Mouse (Mus musculus) hindbrain, embryonic 13.5 days (tissue): Measurements from ENCODE around the gene Aldob. TPM values are rescaled to one million over a fixed set of nuclear protein-coding genes. Genes with fewer than 3 reads are reported as not detected.

Experiments used
- ATAC-seq: fragments of 200-750 bp; cut with Nextera tagmentation; 2 replicates; pipeline ENCODE4 v1.8.0; 2017; ENCODE audit warnings: moderate TSS enrichment; ENCODE audit not compliant: low FRiP score
- H3K27ac ChIP-seq: fragments of 300-500 bp; sonication (generic); 2 replicates; pipeline ENCODE4 v1.5.1; 2015; ENCODE audit warnings: inconsistent platforms, mild to moderate bottlenecking, moderate library complexity
- H3K27me3 ChIP-seq: fragments of 300-500 bp; sonication (generic); 2 replicates; pipeline ENCODE4 v1.6.1; 2015; ENCODE audit warnings: mild to moderate bottlenecking, inconsistent platforms
- H3K36me3 ChIP-seq: fragments of 300-500 bp; sonication (generic); 2 replicates; pipeline ENCODE4 v1.6.1; 2015; ENCODE audit warnings: mild to moderate bottlenecking, inconsistent platforms
- H3K4me1 ChIP-seq: fragments of 300-500 bp; sonication (generic); replicated peaks from 2 replicates; pipeline ENCODE4 v1.6.1; 2015; ENCODE audit warnings: inconsistent platforms
- H3K4me2 ChIP-seq: fragments of 300-500 bp; sonication (generic); 2 replicates; pipeline ENCODE4 v1.6.1; 2015; ENCODE audit warnings: inconsistent platforms, mild to moderate bottlenecking, moderate library complexity
- H3K4me3 ChIP-seq: fragments of 300-500 bp; sonication (generic); 2 replicates; pipeline ENCODE4 v1.5.1; 2015; ENCODE audit warnings: mild to moderate bottlenecking, inconsistent platforms
- H3K9ac ChIP-seq: fragments of 300-500 bp; sonication (generic); 2 replicates; pipeline ENCODE4 v1.6.1; 2015; ENCODE audit warnings: mild to moderate bottlenecking, inconsistent platforms
- H3K9me3 ChIP-seq: fragments of 300-500 bp; sonication (generic); 2 replicates; pipeline ENCODE4 v1.6.1; 2016; ENCODE audit warnings: inconsistent platforms
- WGBS: fragments of 180-500 bp; shearing (Covaris S2); methylation state at CpG from one replicate; pipeline ENCODE4 v1.1.7; 2015; 5-methylcytosine and 5-hydroxymethylcytosine counted together
- polyA plus RNA-seq: library from polyadenylated mRNA; unstranded; fragments of >200 nt; fragmentation: Nextera tagmentation; extraction: Ambion mirVana; gene quantifications from 2 replicates; pipeline ENCODE4 v1.2.1, GENCODE M21; 2015

Aldob gene
- polyA plus RNA-seq, result 0.19 TPM in 1 of 2 replicates, not detected in the other

DNA sequence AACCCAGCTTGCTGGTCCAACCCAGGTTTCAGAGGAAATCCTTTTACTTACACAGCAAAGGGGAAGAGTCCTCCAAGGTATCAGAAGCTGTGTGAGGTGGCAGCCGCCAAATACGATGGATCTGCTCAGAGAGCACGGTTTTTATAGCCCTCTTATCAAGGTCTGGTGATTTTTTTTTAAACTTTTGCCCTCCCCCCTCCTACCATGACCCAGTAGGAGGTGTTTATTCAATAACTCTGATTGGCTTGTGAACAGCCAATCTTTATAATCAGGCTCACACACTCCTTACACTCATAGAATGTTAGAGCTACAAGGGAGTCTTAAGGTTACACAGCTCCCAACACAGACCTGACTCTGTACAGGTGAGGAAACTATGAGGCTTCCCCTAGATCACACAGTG, at the start of gene Aldob:
TSS of gene Aldob (minus strand) at position 164 of the 400 bp plus-strand sequence.
- Histone ChIP-seq H3K36me3 (no peaks in the 10 kb centered on the region), H3K4me3 (no peak within 1 kb of the TSS), H3K27ac (no peak within 1 kb of the TSS), H3K9ac (no peak within 1 kb of the TSS), H3K4me1 (no peaks in the 10 kb centered on the region), H3K4me2 (no peak within 1 kb of the TSS), H3K27me3 (no peaks in the 10 kb centered on the region), H3K9me3 (no peaks in the 10 kb centered on the region)
- ATAC-seq, result no peak
- WGBS, result 68% methylated on average over 3 of the region's 3 CpGs

DNA sequence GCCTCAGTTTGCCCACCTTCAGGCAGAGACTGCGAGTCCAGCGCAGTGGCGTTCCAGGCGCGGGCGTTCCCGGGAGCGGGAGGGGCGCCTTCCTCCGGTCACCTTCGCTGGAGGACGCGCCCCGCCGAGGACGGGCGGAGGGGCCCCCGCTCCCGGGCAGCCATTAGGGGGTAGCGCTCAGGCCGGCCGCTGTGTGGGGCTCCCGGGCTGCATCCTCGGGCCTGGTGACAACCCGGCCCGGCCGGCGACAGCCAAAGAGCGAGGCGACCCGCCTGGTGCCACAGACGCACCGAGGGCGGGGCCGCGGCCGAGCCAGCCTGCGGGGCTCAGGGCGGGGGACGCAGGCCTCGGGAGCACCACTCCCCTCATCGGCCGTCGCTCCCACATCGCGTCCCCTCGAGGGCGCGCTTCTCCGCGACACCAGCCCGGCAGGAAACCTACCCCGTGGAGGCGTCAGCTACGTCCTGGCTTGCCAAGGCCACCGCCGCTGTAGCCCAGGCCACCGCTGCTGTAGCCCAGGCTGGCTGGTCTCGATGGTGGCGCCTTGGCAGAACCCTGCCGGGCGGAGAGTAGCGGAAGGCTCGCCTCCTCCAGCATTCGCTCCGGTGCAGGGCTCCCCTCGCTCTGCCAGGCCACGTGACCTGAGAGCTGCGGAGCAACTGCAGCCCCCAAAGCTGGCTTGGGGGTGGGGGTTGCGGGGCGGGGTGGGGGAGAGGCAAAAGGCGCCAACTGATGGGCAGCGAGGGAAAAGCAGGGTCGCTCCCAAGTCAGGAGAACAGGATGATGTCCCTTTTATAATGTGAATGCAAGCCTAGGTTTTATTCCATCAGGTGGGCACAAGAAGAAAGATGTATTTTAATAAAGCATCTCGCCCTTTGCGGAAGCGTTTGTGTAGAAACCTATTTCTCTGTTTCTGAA, 48.1 kb upstream of the Aldob start, which contains the start of gene Tmem246:
TSS of gene Tmem246 (minus strand) at position 694 of the 918 bp plus-strand sequence.
- peak within 1 kb of the TSS; percentile 95 for H3K27ac ChIP-seq
- H3K27me3 ChIP-seq, result no peaks in the 10 kb centered on the region
- under 1% methylated on average over 58 of the region's 77 CpGs for WGBS
- no peaks in the 10 kb centered on the region for H3K9me3 ChIP-seq
- H3K4me3 ChIP-seq, result peak within 1 kb of the TSS; percentile 89
- H3K9ac ChIP-seq, result peak within 1 kb of the TSS; percentile 92
- H3K36me3 ChIP-seq, result no peaks in the 10 kb centered on the region
- peak; percentile 95 for ATAC-seq
- H3K4me2 ChIP-seq, result peak within 1 kb of the TSS; percentile 84
- H3K4me1 ChIP-seq, result peaks cover 13% of the 10 kb centered on the region

GRCm38 (mm10) chr4:49596846-49597182, 47.5 kb upstream of the Aldob start:
- no peaks in the 10 kb centered on the region for H3K9me3 ChIP-seq
- under 1% methylated on average over 20 of the region's 20 CpGs for whole genome bisulfite sequencing
- peak overlapping the region; percentile 95 for H3K27ac ChIP-seq
- H3K9ac ChIP-seq, result peak overlapping the region; percentile 92
- ATAC-seq, result no peak; the same call in 1 of the 2 replicates
- H3K27me3 ChIP-seq, result no peaks in the 10 kb centered on the region
- no peaks in the 10 kb centered on the region for H3K36me3 ChIP-seq
- H3K4me3 ChIP-seq, result peak overlapping the region; percentile 89
- H3K4me2 ChIP-seq, result peak overlapping the region; percentile 84
- H3K4me1 ChIP-seq, result peaks cover 13% of the 10 kb centered on the region

GRCm38 (mm10) chr4:49590152-49590551, 40.8 kb upstream of the Aldob start:
- Histone ChIP-seq H3K9me3 (no peaks in the 10 kb centered on the region), H3K27me3 (no peaks in the 10 kb centered on the region), H3K4me3 (no peak overlapping the region), H3K36me3 (peaks cover 20% of the 10 kb centered on the region), H3K9ac (no peak overlapping the region), H3K4me1 (peaks cover 1% of the 10 kb centered on the region; the same call in 1 of the 2 replicates), H3K4me2 (no peak overlapping the region), H3K27ac (no peak overlapping the region)
- ATAC-seq, result no peak
- WGBS, result 89% methylated on average over 2 of the region's 2 CpGs

GRCm38 (mm10) chr4:49586811-49587210, 37.5 kb upstream of the Aldob start:
- Histone ChIP-seq H3K4me3 (no peak overlapping the region), H3K36me3 (peaks cover 28% of the 10 kb centered on the region), H3K27me3 (no peaks in the 10 kb centered on the region), H3K9ac (no peak overlapping the region), H3K27ac (no peak overlapping the region), H3K4me2 (no peak overlapping the region), H3K4me1 (peaks cover 9% of the 10 kb centered on the region; the same call in 1 of the 2 replicates), H3K9me3 (no peaks in the 10 kb centered on the region)
- no peak for ATAC-seq
- 92% methylated on average over 10 of the region's 10 CpGs for WGBS

DNA sequence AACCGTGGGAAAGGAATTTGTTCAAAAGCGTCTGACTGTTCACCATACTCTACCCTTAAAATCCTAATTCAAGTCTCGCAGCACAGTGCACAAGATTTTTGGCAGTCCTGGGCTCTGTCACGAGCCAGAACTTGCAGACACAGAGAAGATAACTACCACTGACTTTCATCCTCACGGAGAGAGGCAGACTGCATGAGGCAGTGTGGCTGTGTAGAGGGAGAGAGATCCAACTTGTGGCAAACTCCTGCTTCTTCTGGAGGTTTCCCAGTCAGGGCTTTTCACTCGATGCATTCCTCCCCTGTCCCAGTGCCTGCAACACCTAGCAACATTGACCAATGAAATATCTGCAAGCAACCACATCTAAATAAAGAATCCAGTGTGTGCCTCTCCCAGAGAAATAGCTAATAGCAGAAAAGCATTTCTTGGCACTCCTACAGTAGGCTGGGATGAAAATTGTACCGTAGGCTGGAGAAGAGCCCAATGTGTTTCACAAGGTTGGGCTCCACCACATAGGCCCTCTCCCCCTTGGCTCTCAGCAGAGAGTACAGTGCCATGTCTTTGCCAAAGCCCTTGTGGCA, 36.3 kb upstream of the Aldob start:
- Histone ChIP-seq H3K9ac (no peak overlapping the region), H3K9me3 (no peaks in the 10 kb centered on the region), H3K36me3 (peaks cover 28% of the 10 kb centered on the region), H3K27ac (no peak overlapping the region), H3K4me1 (peaks cover 9% of the 10 kb centered on the region; the same call in 1 of the 2 replicates), H3K4me3 (no peak overlapping the region), H3K4me2 (no peak overlapping the region), H3K27me3 (no peaks in the 10 kb centered on the region)
- 91% methylated on average over 7 of the region's 7 CpGs for WGBS
- ATAC-seq, result peak; percentile 32; the same call in 1 of the 2 replicates

- peaks cover 28% of the 10 kb centered on the region for H3K36me3 ChIP-seq
- no peak overlapping the region for H3K9ac ChIP-seq
- H3K27ac ChIP-seq, result no peak overlapping the region
- H3K4me2 ChIP-seq, result no peak overlapping the region
- ATAC-seq, result no peak
- peaks cover 9% of the 10 kb centered on the region; the same call in 1 of the 2 replicates for H3K4me1 ChIP-seq
- no peak overlapping the region for H3K4me3 ChIP-seq
- 71% methylated on average over 14 of the region's 14 CpGs for WGBS
- no peaks in the 10 kb centered on the region for H3K27me3 ChIP-seq
- H3K9me3 ChIP-seq, result no peaks in the 10 kb centered on the region
Observed at GRCm38 (mm10) chr4:49583965-49584831, 34.9 kb upstream of the Aldob start.

GRCm38 (mm10) chr4:49581256-49581655, 31.9 kb upstream of the Aldob start:
- ATAC-seq, result no peak
- Histone ChIP-seq H3K27me3 (no peaks in the 10 kb centered on the region), H3K9ac (no peak overlapping the region), H3K4me3 (no peak overlapping the region), H3K36me3 (peaks cover 19% of the 10 kb centered on the region), H3K4me1 (peaks cover 9% of the 10 kb centered on the region; the same call in 1 of the 2 replicates), H3K4me2 (no peak overlapping the region), H3K27ac (no peak overlapping the region), H3K9me3 (no peaks in the 10 kb centered on the region)
- WGBS, result 70% methylated on average over 4 of the region's 4 CpGs

- no peaks in the 10 kb centered on the region for H3K27me3 ChIP-seq
- H3K4me1 ChIP-seq, result no peaks in the 10 kb centered on the region
- H3K36me3 ChIP-seq, result no peaks in the 10 kb centered on the region
- WGBS, result 91% methylated on average over 4 of the region's 4 CpGs
- no peak overlapping the region for H3K27ac ChIP-seq
- H3K9ac ChIP-seq, result no peak overlapping the region
- no peak overlapping the region for H3K4me3 ChIP-seq
- no peak overlapping the region for H3K4me2 ChIP-seq
- no peaks in the 10 kb centered on the region for H3K9me3 ChIP-seq
- no peak for ATAC-seq
Observed at GRCm38 (mm10) chr4:49572194-49572593, 22.8 kb upstream of the Aldob start.

DNA sequence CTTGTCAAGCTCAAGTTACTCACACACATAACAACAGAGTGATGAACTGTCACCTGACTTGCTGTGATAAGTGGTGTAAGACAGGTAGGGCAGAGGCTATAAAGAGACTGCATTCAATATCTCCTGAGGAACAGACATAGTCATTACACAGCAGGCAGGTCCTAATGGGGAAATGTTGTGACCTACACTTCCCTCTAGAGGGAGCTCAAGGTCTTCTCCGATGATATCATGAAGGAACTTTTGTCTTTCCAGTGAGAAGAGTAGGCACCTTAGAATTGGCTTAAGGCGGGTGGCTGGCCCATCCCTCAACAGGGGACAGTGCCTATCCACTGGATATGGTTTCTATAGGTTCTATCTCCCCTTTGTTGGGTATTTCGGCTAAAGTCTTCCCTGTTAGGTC, 18.3 kb upstream of the Aldob start:
- Histone ChIP-seq H3K9me3 (no peaks in the 10 kb centered on the region), H3K9ac (no peak overlapping the region), H3K36me3 (no peaks in the 10 kb centered on the region), H3K4me2 (no peak overlapping the region), H3K4me1 (no peaks in the 10 kb centered on the region), H3K27me3 (no peaks in the 10 kb centered on the region), H3K4me3 (no peak overlapping the region), H3K27ac (no peak overlapping the region)
- ATAC-seq, result peak; percentile 83
- 39% methylated on average over 3 of the region's 3 CpGs for WGBS

DNA sequence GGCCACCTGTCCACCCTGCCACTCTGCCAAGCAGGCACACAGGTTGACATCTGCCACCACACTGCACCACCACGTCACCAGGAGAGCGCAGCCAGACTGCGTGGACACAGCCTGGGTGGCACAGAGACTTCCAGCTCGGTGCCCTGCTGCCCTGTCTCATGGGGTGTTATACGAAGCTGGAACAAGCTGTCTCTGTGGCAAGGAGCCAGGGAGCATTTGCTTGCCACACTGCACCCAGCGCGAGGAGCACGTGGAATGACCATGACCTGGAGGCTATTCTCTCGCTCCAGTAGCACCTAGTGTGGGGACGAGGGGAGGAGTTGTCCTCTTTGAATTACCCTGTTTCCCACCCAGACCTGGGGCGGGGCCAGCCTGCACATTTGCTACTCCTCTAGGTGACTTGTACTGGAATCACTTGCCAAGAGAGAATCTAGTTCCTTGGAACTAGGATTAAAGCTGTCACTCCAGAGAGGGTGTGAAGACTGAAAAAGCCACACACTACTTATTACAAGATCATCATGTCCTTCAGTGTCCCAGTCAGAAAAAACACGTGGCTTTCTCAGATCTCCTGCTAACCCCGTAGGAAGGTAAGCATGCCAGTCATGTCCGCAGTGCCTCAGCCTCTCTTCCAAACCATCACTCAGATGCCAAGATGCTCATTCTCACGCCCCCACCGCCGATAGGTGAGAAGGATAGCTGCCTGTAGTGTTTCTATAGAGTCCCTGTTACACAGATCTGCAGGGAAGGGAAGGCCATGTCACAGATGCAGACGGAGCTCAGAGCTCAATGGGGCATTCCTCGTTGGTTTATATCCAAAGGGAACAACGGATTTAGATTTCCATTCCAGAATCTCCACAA, 10.8 kb upstream of the Aldob start:
- peak; percentile 57; the same call in 1 of the 2 replicates for ATAC-seq
- Histone ChIP-seq H3K9ac (no peak overlapping the region), H3K4me2 (no peak overlapping the region), H3K4me1 (no peaks in the 10 kb centered on the region), H3K27me3 (no peaks in the 10 kb centered on the region), H3K9me3 (no peaks in the 10 kb centered on the region), H3K4me3 (no peak overlapping the region), H3K36me3 (no peaks in the 10 kb centered on the region), H3K27ac (no peak overlapping the region)
- 73% methylated on average over 20 of the region's 20 CpGs for WGBS
